Mouse (Mus musculus): ENCODE measurements around the gene Npb. TPM values are rescaled to one million over a fixed set of nuclear protein-coding genes. Genes with fewer than 3 reads are reported as not detected.

The Npb gene
- total RNA-seq, 2 experiments from 2014 or later = not detected

- no peak for ATAC-seq (replicated peaks; ENCODE audit: low FRiP score, poor library complexity, severe bottlenecking)
Measured at GRCm38 (mm10) chr11:120628601-120629340, 20.5 kb downstream of the Npb start.

GRCm38 (mm10) chr11:120629341-120629730 lies 21.1 kb downstream of the Npb start:
- peak; percentile 63 for ATAC-seq (replicated peaks; ENCODE audit: low FRiP score, poor library complexity, severe bottlenecking)

GRCm38 (mm10) chr11:120629911-120630310 lies 21.6 kb downstream of the Npb start:
- ATAC-seq (replicated peaks; ENCODE audit: low FRiP score, poor library complexity, severe bottlenecking) = peak; percentile 37

GRCm38 (mm10) chr11:120630401-120630871 lies 22.2 kb downstream of the Npb start:
- ATAC-seq (replicated peaks; ENCODE audit: low FRiP score, poor library complexity, severe bottlenecking) = peak; percentile 17

GRCm38 (mm10) chr11:120630881-120631725 lies 22.8 kb downstream of the Npb start:
- no peak for ATAC-seq (replicated peaks; ENCODE audit: low FRiP score, poor library complexity, severe bottlenecking)

- ATAC-seq (replicated peaks; ENCODE audit: low FRiP score, poor library complexity, severe bottlenecking) = peak; percentile 45
Measured at GRCm38 (mm10) chr11:120631726-120632448, 23.6 kb downstream of the Npb start.

- peak; percentile 50 for ATAC-seq (replicated peaks; ENCODE audit: low FRiP score, poor library complexity, severe bottlenecking)
Measured at GRCm38 (mm10) chr11:120632559-120633519, 24.6 kb downstream of the Npb start.

GRCm38 (mm10) chr11:120633520-120634343 lies 25.5 kb downstream of the Npb start, which contains the start of gene Mafg:
Gene Mafg, minus strand, starts transcription at chr11:120633600.
- peak; percentile 51 for ATAC-seq (replicated peaks; ENCODE audit: low FRiP score, poor library complexity, severe bottlenecking)

- ATAC-seq (replicated peaks; ENCODE audit: low FRiP score, poor library complexity, severe bottlenecking) = no peak
Measured at GRCm38 (mm10) chr11:120634810-120635209, 26.5 kb downstream of the Npb start.

- no peak for ATAC-seq (replicated peaks; ENCODE audit: low FRiP score, poor library complexity, severe bottlenecking)
Measured at GRCm38 (mm10) chr11:120641255-120641654, 33.0 kb downstream of the Npb start.

GRCm38 (mm10) chr11:120641869-120642268 lies 33.6 kb downstream of the Npb start:
- ATAC-seq (replicated peaks; ENCODE audit: low FRiP score, poor library complexity, severe bottlenecking) = no peak

- peak; percentile 33 for ATAC-seq (replicated peaks; ENCODE audit: low FRiP score, poor library complexity, severe bottlenecking)
Measured at GRCm38 (mm10) chr11:120642939-120643600, 34.8 kb downstream of the Npb start.

- ATAC-seq (replicated peaks; ENCODE audit: low FRiP score, poor library complexity, severe bottlenecking) = peak; percentile 94
Measured at GRCm38 (mm10) chr11:120643601-120643987, 35.3 kb downstream of the Npb start, which contains the start of gene Pycr1. Gene Pycr1, minus strand, starts transcription at chr11:120643769.

GRCm38 (mm10) chr11:120647047-120647830 lies 39.0 kb downstream of the Npb start:
- no peak for ATAC-seq (replicated peaks; ENCODE audit: low FRiP score, poor library complexity, severe bottlenecking)

GRCm38 (mm10) chr11:120648001-120648476 lies 39.8 kb downstream of the Npb start, which contains the start of gene Myadml2:
Gene Myadml2, minus strand, starts transcription at chr11:120648158.
- ATAC-seq (replicated peaks; ENCODE audit: low FRiP score, poor library complexity, severe bottlenecking) = no peak

- ATAC-seq (replicated peaks; ENCODE audit: low FRiP score, poor library complexity, severe bottlenecking) = peak; percentile 51; the same call in 1 of the 2 replicates
Measured at GRCm38 (mm10) chr11:120651872-120652271, 43.6 kb downstream of the Npb start.
